8 mouse cellular contexts compared by ENCODE assay signal in genomic region chr4:150745529-150746429, GRCm38 (mm10).
A peak's percentile ranks its signal among the peaks of the same experiment; 100 is the strongest.
DNase-seq lines count a peak whose midpoint lies in the region; ATAC-seq and TF ChIP-seq lines count a peak whose summit lies in the region.

No protein-coding gene starts in this region.

- peak overlapping the region; percentile 68 for H3K27ac ChIP-seq in heart, embryonic 16.5 days (ENCODE audit: low read length)
- H3K27ac ChIP-seq in kidney, postnatal 0 days, result peak overlapping the region; percentile 88
- peak overlapping the region; percentile 89 for H3K27ac ChIP-seq in stomach, embryonic 15.5 days

- no peak overlapping the region; the same call in 1 of the 2 replicates for H3K4me2 ChIP-seq in heart, embryonic 16.5 days (ENCODE audit: low read depth, low read length)
- no peak overlapping the region for H3K4me2 ChIP-seq in kidney, postnatal 0 days (ENCODE audit: low read length)
- peak overlapping the region; percentile 13; the same call in 1 of the 2 replicates for H3K4me2 ChIP-seq in stomach, embryonic 15.5 days

- no peaks in the 10 kb centered on the region for H3K27me3 ChIP-seq in heart, embryonic 16.5 days (ENCODE audit: control insufficient read depth, insufficient read depth, low read length)
- H3K27me3 ChIP-seq in kidney, postnatal 0 days (ENCODE audit: insufficient read depth, low read length), result no peaks in the 10 kb centered on the region
- no peaks in the 10 kb centered on the region for H3K27me3 ChIP-seq in stomach, embryonic 15.5 days (replicated peaks)

- WGBS in heart, embryonic 16.5 days, result 46% methylated on average over 7 of the region's 7 CpGs
- 32% methylated on average over 7 of the region's 7 CpGs for WGBS in kidney, postnatal 0 days
- 37% methylated on average over 7 of the region's 7 CpGs for WGBS in stomach, embryonic 15.5 days

- no peaks in the 10 kb centered on the region for H3K9me3 ChIP-seq in heart, embryonic 16.5 days (replicated peaks; ENCODE audit: control insufficient read depth, low read length)
- H3K9me3 ChIP-seq in kidney, postnatal 0 days (replicated peaks; ENCODE audit: low read length), result no peaks in the 10 kb centered on the region
- no peaks in the 10 kb centered on the region for H3K9me3 ChIP-seq in stomach, embryonic 15.5 days

- H3K4me3 ChIP-seq in heart, embryonic 16.5 days (ENCODE audit: low read length), result no peak overlapping the region
- H3K4me3 ChIP-seq in kidney, postnatal 0 days (replicated peaks; ENCODE audit: low read depth, low read length), result no peak overlapping the region
- H3K4me3 ChIP-seq in stomach, embryonic 15.5 days (replicated peaks), result no peak overlapping the region

- peaks cover 25% of the 10 kb centered on the region for H3K4me1 ChIP-seq in heart, embryonic 16.5 days (ENCODE audit: control insufficient read depth, insufficient read depth, low read length)
- peaks cover 19% of the 10 kb centered on the region for H3K4me1 ChIP-seq in kidney, postnatal 0 days (replicated peaks; ENCODE audit: insufficient read depth, low read length)
- peaks cover 13% of the 10 kb centered on the region for H3K4me1 ChIP-seq in stomach, embryonic 15.5 days

- peak overlapping the region; percentile 20; the same call in 1 of the 2 replicates for H3K9ac ChIP-seq in heart, embryonic 16.5 days (ENCODE audit: low read length)
- 0 out of 2 replicates have a peak overlapping the region, but pooled peaks have one; percentile 0 for H3K9ac ChIP-seq in kidney, postnatal 0 days (ENCODE audit: low read depth, low read length)
- peak overlapping the region; percentile 12; the same call in 1 of the 2 replicates for H3K9ac ChIP-seq in stomach, embryonic 15.5 days

- H3K36me3 ChIP-seq in heart, embryonic 16.5 days (ENCODE audit: control insufficient read depth, insufficient read depth), result no peaks in the 10 kb centered on the region
- H3K36me3 ChIP-seq in kidney, postnatal 0 days (ENCODE audit: insufficient read depth, low read length), result no peaks in the 10 kb centered on the region
- no peaks in the 10 kb centered on the region for H3K36me3 ChIP-seq in stomach, embryonic 15.5 days

- TF ChIP-seq CTCF in kidney, postnatal 0 days (IDR thresholded peaks at IDR 0.05; ENCODE audit: low read depth), result no peak

- peak; percentile 32; the same call in 1 of the 2 replicates for ATAC-seq in heart, embryonic 16.5 days (replicated peaks; ENCODE audit: extremely low read depth, insufficient read depth, low FRiP score)
- ATAC-seq in kidney, postnatal 0 days (replicated peaks; ENCODE audit: low FRiP score, low read depth), result peak; percentile 87
- peak; percentile 59; the same call in 1 of the 2 replicates for ATAC-seq in stomach, embryonic 15.5 days (ENCODE audit: insufficient read depth, low FRiP score, low read depth)
- ATAC-seq in erythroid progenitor cell, adult 5-6 weeks (replicated peaks; ENCODE audit: low FRiP score, poor library complexity, severe bottlenecking), result no peak

- DNase-seq in urinary bladder, postnatal 14 days (ENCODE audit: low spot score), result peak; percentile 73
- DNase-seq in urinary bladder, postnatal 10 days (ENCODE audit: low spot score), result no peak
- DNase-seq in cerebellum, postnatal 36 days, result peak; percentile 28 to 32
- DNase-seq in kidney, postnatal 0 days (ENCODE audit: low spot score), result peak; percentile 97
- peak; percentile 83 for DNase-seq in lung, postnatal 10 days
